Mouse (Mus musculus) CH12F3 (cell line): ENCODE results near the gene Lrrc17.
"Not testable (repeated sequence)": the region's sequence is repeated elsewhere in the genome, so short reads cannot be mapped to it uniquely, and the experiment has no call there.

ENCODE experiments used
- in situ Hi-C: fragments of 300-500 bp; cut with MboI; formaldehyde crosslinking; loops from 2 replicates; pipeline ENCODE4 v1.14.3; 2020; ENCODE audit warnings: low sequenced_read_pairs

The Lrrc17 gene

GRCm38 (mm10) chr5:21599536-21599935, 56.2 kb downstream of the Lrrc17 start:
- in situ Hi-C loops: loop anchor here (10.0 kb wide), 1 partner anchor 335 kb away; no protein-coding TSS in a partner anchor

- in situ Hi-C loops: loop anchor here (10.0 kb wide), 1 partner anchor 335 kb away; no protein-coding TSS in a partner anchor
Observed at GRCm38 (mm10) chr5:21599961-21600360, 56.6 kb downstream of the Lrrc17 start.

GRCm38 (mm10) chr5:21605936-21606335, 62.6 kb downstream of the Lrrc17 start:
- in situ Hi-C loops: no loop called here

GRCm38 (mm10) chr5:21608311-21609304, 65.2 kb downstream of the Lrrc17 start:
- in situ Hi-C loops: no loop called here

GRCm38 (mm10) chr5:21610996-21611395, 67.6 kb downstream of the Lrrc17 start:
- in situ Hi-C loops: no loop called here

- in situ Hi-C loops: not testable (repeated sequence)
Observed at GRCm38 (mm10) chr5:21614299-21614698, 70.9 kb downstream of the Lrrc17 start.

GRCm38 (mm10) chr5:21616450-21617009, 73.2 kb downstream of the Lrrc17 start:
- in situ Hi-C loops: no loop called here
